Mouse (Mus musculus): ENCODE data around the gene Sema3b. TPM values are rescaled to one million over a fixed set of nuclear protein-coding genes. Genes with fewer than 3 reads are reported as not detected.

Gene Sema3b
- 0.70 TPM for polyA plus RNA-seq (2014; fragmentation: Illumina TruSeq; extraction: RNeasy Lipid Tissue Mini Kit (QIAGEN cat#74804); ENCODE audit: low read depth, low replicate concordance)

DNA sequence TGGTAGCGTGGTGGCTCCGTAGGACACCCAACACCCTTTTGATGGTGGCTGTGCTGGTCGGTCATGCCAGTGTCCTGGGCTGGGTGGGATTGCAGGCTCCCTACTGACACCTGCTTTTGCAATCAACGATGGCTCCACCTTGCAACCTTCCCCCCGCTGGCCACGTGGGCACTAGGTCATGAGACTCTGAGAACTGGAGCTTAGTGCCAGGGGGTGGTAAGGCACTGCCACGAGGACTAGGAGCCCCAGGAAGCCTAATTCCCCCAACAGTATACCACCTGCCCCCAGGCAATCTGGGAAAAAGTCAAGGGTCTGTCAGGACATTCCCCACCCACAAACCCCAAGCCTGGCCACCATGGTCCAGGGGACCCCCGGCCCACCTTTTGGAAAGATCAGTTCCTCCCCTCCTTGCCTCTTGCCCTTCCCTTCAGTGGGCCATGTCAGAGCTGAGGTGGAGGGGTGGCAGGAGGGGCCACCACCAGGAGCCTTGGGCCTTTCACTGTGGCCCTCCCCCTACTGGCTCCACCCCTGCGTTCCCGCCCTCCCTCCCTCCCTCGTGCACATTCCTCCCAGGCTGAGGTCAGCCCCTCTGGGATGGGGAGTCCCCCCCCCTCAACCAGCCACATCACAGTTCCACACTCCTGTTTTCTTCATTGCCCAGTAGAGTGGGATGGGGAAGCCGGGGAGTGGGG lies at the start of gene Sema3b:
TSS of gene Sema3b (minus strand) at position 489 of the 692 bp plus-strand sequence.

DNA sequence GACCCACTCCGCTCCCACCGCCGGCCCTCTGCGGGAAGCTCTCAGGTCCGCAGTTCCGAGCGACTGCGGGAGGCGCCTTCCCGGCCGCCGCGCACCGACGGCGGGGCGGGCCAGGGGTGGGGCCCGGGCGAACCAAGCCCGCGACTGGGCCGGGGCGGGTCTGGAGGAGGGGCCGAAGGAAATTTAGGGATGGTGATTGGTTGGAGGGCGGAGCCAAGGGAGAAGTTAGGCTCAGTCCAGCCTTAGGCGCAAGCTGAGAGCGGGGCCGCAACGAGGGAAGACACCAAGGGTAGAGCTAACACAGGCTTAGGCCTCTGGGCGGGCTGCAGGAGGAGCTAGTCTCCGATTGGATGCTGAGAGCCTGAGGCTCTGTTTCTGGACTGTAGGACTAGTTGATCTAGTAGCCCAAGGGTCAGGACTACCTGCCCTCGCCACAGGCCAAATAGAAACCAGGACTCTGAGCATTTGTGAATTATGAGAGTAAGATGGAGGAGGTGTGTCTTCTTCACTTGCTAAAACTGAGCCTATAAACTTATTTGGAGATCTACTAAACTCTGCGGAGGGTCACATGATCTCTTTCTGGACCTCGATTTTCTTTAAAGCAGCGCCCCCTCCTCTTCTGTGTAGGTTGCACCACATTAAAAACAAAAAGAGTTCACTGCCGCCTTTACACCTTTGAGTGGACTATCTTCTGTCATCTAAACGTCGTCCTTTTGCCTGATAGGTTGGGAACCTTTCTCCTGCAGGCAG lies 26.4 kb upstream of the Sema3b start, which contains the start of gene Gnai2:
TSS of gene Gnai2 (minus strand) at position 89 of the 750 bp plus-strand sequence.

DNA sequence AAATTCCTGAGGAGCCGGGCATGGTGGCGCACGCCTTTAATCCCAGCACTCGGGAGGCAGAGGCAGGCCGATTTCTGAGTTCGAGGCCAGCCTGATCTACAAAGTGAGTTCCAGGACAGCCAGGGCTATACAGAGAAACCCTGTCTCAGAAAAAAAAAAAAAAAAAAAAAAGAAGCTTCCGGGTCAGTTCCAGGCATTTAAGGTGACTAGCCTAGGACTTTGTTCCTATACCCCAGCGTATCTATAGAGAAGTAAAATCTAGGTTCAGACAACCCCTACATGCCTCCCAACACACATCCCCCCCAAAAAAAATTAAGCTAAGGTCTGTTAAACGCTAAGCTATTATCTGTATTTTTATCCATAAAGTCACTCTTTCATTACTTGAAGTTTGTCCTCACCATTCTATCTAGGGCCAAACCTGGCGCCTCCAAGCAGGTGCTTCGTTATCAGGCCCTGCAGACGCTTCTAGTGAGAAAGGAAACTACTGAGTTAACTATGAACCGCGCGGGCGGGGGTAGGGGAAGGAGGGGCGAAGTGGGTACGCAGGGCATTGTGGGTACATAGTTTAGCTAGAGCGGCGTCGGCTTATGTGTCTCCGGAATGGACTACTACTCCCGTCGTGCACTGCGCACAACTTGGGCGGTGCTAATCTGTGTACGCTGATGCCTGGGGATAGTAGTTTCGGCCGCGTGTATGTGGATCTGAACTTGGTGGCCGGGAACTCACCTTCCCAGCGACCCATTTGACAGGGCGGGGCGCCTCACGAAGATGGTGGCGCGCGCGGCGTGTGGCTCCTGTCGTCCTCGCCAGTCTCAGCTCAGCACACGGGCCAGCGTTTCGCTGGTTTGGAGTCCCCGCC lies 21.8 kb downstream of the Sema3b start, which contains the start of gene Ifrd2:
TSS of gene Ifrd2 (plus strand) at position 669 of the 859 bp plus-strand sequence.

DNA sequence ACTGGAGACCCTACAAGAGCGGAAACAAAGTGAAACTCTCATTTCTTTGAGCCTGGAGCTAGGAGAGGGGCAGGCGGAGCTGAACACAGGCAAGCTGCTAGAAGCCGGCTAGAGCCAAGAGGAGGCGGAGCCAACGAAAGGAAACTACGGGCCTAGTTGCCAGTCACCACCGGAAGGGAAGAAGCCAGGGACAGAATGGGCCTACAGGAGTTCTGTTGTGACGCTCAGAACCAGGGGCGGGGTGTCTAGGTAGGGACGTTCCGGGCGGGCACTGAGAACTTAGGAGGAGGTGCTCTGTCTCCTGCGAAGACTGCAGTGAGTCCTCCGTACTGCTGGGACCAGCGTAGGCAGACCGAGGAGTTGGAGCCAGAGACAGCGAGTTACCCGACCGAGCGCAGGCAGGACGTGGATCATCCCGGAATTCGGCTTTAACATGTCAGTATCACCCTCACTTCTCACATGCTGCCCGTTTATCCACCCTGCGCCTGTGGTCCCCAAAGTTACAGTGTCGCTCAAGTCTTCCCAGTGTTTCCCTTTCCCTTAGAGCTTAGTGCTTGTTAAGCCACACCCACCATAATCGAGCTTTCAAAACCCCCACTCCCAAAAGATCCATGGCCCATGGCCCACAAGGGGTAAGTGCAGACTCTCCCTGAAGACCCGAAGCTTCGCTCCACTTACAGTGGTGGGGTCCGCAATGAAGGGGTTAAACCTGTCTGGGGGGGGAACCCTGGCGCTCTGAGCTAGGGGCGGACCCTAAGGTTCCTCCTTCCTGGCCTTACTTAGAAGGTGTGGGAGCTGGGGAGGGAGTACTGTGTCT lies 28.3 kb downstream of the Sema3b start, which contains the start of gene Hyal3:
TSS of gene Hyal3 (plus strand) at position 318 of the 817 bp plus-strand sequence.

DNA sequence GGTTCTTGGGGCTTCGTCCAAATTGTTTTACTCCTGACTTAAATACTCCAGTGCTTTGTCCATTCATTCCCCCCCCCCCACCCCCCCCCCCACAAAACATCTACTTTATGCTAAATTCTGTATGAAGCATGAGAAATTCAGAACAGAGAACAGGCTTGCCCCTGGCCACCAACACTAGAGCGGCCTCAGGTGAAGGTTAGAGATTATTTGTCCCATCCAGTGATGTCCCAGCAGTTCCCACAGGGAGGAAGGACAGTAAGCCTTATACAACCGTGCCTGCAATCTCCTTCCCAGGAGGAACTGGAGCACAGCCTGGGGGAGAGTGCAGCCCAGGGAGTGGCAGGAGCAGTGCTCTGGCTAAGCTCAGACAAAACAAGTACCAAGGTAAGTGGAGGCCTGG lies 30.4 kb downstream of the Sema3b start, which contains the start of gene Naa80:
TSS of gene Naa80 (plus strand) at position 301 of the 400 bp plus-strand sequence.

DNA sequence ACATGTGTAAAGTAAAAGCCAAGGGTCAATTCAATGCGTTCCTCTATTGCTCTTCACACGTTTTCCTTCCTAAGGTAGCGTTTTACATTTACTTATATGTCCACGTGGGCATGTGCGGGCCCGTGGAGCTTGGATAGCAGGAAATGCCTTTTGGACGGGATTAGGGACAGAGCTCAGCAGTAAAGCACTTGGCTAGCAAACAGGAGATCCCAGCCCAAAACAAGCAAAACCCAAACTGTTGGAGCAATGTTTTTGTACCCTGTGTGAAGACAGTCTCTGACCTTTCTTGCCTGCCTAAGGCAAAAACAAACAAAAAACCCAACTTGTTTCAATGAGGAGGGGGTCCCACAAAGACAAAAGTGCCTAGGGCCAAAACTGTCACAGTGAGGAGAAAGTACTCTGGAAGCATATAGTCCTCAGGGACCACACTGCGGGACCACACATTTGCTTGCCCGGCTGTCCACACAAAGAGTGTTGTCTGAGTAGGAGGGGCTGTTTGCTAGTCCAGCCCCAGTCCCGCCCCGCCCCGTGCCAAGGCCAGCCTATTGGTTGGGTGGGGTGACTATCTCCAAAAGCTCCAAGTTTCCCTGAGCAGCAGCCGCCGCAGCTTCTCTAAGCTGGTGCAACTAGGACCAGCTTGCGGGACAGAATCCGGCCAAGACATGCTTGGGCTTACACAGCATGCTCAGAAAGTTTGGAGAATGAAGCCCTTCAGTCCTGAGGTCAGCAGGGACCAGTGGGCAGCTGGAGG lies 32.5 kb downstream of the Sema3b start, which contains the start of gene Hyal1:
TSS of gene Hyal1 (plus strand) at position 571 of the 751 bp plus-strand sequence.

DNA sequence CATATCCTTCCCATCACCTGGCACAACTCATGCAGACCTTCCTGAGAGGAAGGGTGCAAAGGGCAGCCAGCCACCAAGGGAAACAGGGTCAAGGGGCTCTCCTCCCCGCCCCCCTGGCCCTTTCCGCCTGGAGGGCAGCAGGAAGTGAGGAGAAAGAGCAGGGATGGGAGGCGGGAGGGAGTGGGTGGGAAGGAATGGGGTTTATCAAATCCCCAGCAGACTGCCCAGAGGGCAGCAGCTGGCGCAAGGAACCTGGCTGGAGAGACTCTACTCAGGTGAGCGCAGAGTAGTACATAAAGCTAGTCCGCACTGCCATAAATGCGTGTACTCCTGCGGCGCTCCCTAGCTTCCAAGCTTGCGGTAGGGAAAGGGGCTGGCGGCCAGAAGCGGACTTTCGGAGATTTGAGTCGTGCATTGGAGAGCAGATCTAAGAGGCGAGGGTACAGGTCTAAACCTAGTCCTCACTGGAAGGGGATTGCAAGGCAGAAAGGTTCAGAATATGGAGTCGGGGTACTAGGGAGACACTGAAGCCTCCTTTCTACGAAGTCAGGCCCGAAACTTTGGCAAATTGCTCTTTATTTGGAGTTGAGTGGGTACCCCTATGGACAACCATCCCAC lies 41.2 kb downstream of the Sema3b start, which contains the start of gene Hyal2:
TSS of gene Hyal2 (plus strand) at position 244 of the 618 bp plus-strand sequence.

DNA sequence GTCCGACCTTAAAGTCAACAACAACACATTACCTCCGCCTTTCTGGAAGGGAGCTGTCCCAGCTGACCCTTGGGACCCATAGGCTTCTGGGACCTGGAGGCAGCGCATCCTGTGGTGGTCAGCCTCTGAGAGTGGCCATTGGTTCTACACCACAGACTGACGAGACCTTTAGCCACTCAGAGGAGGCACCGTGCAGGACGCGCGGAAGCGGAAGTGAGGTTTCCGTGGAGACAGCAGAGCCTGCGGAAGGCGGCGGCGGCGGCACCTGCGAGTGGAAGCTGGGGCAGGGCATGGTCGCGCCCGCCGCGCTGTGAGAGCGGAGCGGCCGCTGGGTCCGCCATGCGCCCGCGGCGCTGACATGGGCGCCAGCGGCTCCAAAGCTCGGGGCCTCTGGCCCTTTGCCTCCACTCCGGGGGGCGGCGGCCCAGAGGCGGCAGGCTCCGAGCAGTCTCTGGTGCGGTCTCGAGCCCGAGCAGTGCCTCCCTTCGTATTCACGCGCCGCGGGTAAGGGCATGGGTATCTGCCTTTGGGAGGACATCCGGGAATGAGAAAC lies 45.9 kb downstream of the Sema3b start, which contains the start of gene Tusc2:
TSS of gene Tusc2 (plus strand) at position 227 of the 553 bp plus-strand sequence.

DNA sequence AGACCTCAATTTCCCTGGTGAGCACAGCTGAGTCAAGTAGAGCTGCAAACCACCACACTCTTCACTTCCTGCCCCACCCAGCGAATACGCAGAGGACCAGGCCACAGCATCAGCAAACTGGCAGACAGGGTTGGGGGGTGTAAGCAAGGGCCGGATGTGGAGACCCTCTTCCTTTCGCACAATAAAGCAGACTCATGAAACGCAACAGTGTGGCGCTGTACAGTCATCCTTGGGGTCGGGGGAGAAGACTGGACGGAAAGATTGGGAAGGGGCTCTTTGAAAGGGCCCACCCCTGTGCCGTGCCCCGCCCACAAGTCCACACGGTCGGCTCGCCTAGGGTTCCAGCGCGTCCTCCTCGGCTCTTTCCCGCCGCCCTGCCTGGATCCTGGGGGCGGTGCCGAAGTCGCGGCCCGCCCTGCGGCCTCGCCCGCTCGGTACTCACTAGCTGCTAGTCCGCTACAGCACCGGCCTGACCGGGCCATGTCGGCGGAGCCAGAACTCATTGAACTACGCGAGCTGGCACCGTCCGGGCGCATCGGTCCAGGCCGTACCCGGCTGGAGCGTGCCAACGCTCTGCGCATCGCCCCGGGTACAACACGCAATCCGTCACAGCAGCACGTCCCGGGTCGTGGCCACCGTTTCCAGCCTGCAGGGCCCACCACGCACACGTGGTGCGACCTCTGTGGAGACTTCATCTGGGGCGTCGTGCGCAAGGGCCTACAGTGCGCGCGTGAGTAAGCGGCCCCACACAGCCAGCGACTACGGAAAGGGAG lies 57.7 kb downstream of the Sema3b start, which contains the start of gene Rassf1:
TSS of gene Rassf1 (plus strand) at position 439 of the 773 bp plus-strand sequence.

Other genes starting within 250 kb of the Sema3b start
- gene Cacna2d2, start 209.6 kb downstream of the Sema3b start, polyA plus RNA-seq (2014; fragmentation: Illumina TruSeq; extraction: RNeasy Lipid Tissue Mini Kit (QIAGEN cat#74804); ENCODE audit: low read depth, low replicate concordance) = 0.76 TPM
- gene Tmem115, start 75.3 kb downstream of the Sema3b start, polyA plus RNA-seq (2014; fragmentation: Illumina TruSeq; extraction: RNeasy Lipid Tissue Mini Kit (QIAGEN cat#74804); ENCODE audit: low read depth, low replicate concordance) = 0.23 TPM
- 4.6 TPM for gene Cyb561d2, start 67.0 kb downstream of the Sema3b start, polyA plus RNA-seq (2014; fragmentation: Illumina TruSeq; extraction: RNeasy Lipid Tissue Mini Kit (QIAGEN cat#74804); ENCODE audit: low read depth, low replicate concordance)
- 1.8 TPM for gene Nprl2, start 67.0 kb downstream of the Sema3b start, polyA plus RNA-seq (2014; fragmentation: Illumina TruSeq; extraction: RNeasy Lipid Tissue Mini Kit (QIAGEN cat#74804); ENCODE audit: low read depth, low replicate concordance)
- gene Zmynd10, start 61.9 kb downstream of the Sema3b start, polyA plus RNA-seq (2014; fragmentation: Illumina TruSeq; extraction: RNeasy Lipid Tissue Mini Kit (QIAGEN cat#74804); ENCODE audit: low read depth, low replicate concordance) = not detected
- gene Rassf1, start 57.7 kb downstream of the Sema3b start, polyA plus RNA-seq (2014; fragmentation: Illumina TruSeq; extraction: RNeasy Lipid Tissue Mini Kit (QIAGEN cat#74804); ENCODE audit: low read depth, low replicate concordance) = 8.9 TPM
- 30.0 TPM for gene Tusc2, start 46.0 kb downstream of the Sema3b start, polyA plus RNA-seq (2014; fragmentation: Illumina TruSeq; extraction: RNeasy Lipid Tissue Mini Kit (QIAGEN cat#74804); ENCODE audit: low read depth, low replicate concordance)
- gene Hyal2, start 41.3 kb downstream of the Sema3b start, polyA plus RNA-seq (2014; fragmentation: Illumina TruSeq; extraction: RNeasy Lipid Tissue Mini Kit (QIAGEN cat#74804); ENCODE audit: low read depth, low replicate concordance) = 0.76 TPM
- 3.5 TPM for gene Hyal1, start 32.3 kb downstream of the Sema3b start, polyA plus RNA-seq (2014; fragmentation: Illumina TruSeq; extraction: RNeasy Lipid Tissue Mini Kit (QIAGEN cat#74804); ENCODE audit: low read depth, low replicate concordance)
- 2.7 TPM for gene Naa80, start 30.3 kb downstream of the Sema3b start, polyA plus RNA-seq (2014; fragmentation: Illumina TruSeq; extraction: RNeasy Lipid Tissue Mini Kit (QIAGEN cat#74804); ENCODE audit: low read depth, low replicate concordance)
- not detected for gene Hyal3, start 28.4 kb downstream of the Sema3b start, polyA plus RNA-seq (2014; fragmentation: Illumina TruSeq; extraction: RNeasy Lipid Tissue Mini Kit (QIAGEN cat#74804); ENCODE audit: low read depth, low replicate concordance)
- gene Ifrd2, start 21.6 kb downstream of the Sema3b start, polyA plus RNA-seq (2014; fragmentation: Illumina TruSeq; extraction: RNeasy Lipid Tissue Mini Kit (QIAGEN cat#74804); ENCODE audit: low read depth, low replicate concordance) = 21.9 TPM
- gene Gnai2, start 26.1 kb upstream of the Sema3b start, polyA plus RNA-seq (2014; fragmentation: Illumina TruSeq; extraction: RNeasy Lipid Tissue Mini Kit (QIAGEN cat#74804); ENCODE audit: low read depth, low replicate concordance) = 34.5 TPM
- not detected for gene Slc38a3, start 60.3 kb upstream of the Sema3b start, polyA plus RNA-seq (2014; fragmentation: Illumina TruSeq; extraction: RNeasy Lipid Tissue Mini Kit (QIAGEN cat#74804); ENCODE audit: low read depth, low replicate concordance)
- not detected for gene Gnat1, start 70.5 kb upstream of the Sema3b start, polyA plus RNA-seq (2014; fragmentation: Illumina TruSeq; extraction: RNeasy Lipid Tissue Mini Kit (QIAGEN cat#74804); ENCODE audit: low read depth, low replicate concordance)
- gene Sema3f, start 101.2 kb upstream of the Sema3b start, polyA plus RNA-seq (2014; fragmentation: Illumina TruSeq; extraction: RNeasy Lipid Tissue Mini Kit (QIAGEN cat#74804); ENCODE audit: low read depth, low replicate concordance) = 0.87 TPM
- 169 TPM for gene Rbm5, start 161.8 kb upstream of the Sema3b start, polyA plus RNA-seq (2014; fragmentation: Illumina TruSeq; extraction: RNeasy Lipid Tissue Mini Kit (QIAGEN cat#74804); ENCODE audit: low read depth, low replicate concordance)